Mouse (Mus musculus): ENCODE measurements at regions not wholly inside any gene's neighbourhood (a gene's known extent, or its start where the extent isn't known, plus 50 kb on each side); places are given as distances from the start of the nearest gene placed in this dataset.

DNA sequence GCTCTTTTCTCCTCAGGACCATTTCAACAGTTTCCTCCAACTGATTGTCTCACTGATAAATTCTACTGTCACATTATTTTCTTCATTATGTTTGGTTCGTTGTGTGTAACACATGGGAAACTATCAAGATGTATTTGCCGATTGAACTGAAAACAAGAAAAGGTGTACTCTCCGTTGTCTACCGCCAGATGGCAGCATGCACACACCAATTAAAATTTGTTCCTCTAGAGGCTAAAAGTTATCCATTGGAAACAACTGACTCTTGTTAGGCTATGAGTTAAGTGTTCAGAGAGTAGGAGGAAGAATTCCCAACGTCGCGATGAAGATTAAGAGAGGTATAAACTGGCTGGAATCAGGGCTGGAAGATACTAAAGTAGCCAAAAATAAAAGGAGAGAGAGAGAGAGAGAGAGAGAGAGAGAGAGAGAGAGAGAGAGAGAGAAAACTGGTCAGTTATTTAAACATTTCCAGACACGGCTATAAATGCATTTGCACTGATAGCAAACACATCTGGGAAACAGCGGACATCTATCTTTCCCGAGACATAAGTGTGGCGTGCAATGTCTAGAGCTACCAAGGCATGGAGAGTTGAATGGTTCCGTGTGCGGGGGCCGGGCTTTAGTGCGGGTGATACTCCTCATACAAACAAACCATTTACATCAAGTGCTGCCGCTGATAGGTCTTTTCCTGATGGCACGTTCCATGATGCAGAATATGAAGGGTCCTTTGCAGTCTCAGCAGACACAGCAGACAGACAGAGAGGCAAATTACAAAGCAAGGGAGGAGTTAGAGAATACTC lies 470.3 kb downstream of the Kcnj2 start:
- H3K27me3 ChIP-seq: no peaks in the 10 kb centered on the region
- H3K4me1 ChIP-seq (replicated peaks): no peaks in the 10 kb centered on the region
- no peak overlapping the region for H3K4me3 ChIP-seq (replicated peaks)
- no peak for ATAC-seq (ENCODE audit: insufficient read depth)
- no peaks in the 10 kb centered on the region for H3K9me3 ChIP-seq (replicated peaks)
- H3K4me2 ChIP-seq: no peak overlapping the region
- no peak overlapping the region for H3K27ac ChIP-seq (replicated peaks)
- WGBS (ENCODE audit: insufficient replicate concordance): 41% methylated on average over 17 of the region's 17 CpGs
- no peak overlapping the region for H3K9ac ChIP-seq
- no peaks in the 10 kb centered on the region for H3K36me3 ChIP-seq (replicated peaks)

DNA sequence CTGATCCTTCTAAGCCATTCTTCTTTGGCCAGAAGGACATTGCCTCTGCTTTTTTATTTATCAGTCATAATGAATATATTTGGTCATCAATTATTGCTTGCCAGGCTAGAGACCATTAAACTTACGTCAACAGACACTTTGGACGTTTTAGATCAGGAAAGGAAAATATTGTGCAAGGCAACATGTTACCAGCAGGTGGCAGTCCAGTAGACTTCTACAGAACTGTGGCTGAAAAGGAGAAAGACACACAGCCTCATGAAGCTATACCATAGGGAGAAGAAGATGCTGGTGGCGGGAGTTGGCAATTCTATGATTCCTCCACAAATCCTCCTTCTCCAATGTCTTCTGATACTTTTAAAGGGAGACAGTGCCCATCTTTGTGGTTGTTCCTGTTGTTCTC lies 471.7 kb downstream of the Kcnj2 start:
- no peak overlapping the region for H3K27ac ChIP-seq (replicated peaks)
- WGBS (ENCODE audit: insufficient replicate concordance): 8% methylated on average over 3 of the region's 3 CpGs
- no peaks in the 10 kb centered on the region for H3K27me3 ChIP-seq
- ATAC-seq (ENCODE audit: insufficient read depth): no peak
- no peak overlapping the region for H3K9ac ChIP-seq
- H3K4me2 ChIP-seq: no peak overlapping the region
- no peaks in the 10 kb centered on the region for H3K36me3 ChIP-seq (replicated peaks)
- H3K4me3 ChIP-seq (replicated peaks): no peak overlapping the region
- no peaks in the 10 kb centered on the region for H3K4me1 ChIP-seq (replicated peaks)
- no peaks in the 10 kb centered on the region for H3K9me3 ChIP-seq (replicated peaks)

DNA sequence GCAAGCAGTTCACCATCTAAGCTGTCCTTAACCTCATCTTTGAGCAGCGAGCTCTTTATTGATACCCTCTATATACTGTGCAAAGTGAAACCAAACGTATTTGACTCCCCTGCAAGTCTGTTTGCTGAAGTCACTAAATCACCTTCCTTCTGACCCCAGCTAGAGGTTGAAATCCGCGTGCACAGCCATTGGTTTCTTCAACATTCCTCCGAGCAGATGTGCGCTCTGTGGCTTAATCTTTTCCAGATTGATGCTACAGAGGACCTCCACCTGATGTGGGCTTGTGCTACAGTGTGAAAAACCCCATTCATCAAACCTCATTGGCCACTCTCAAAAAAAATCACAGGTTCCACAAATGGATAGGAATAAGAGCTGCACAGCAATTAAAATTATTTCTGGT lies 474.0 kb downstream of the Kcnj2 start:
- Histone ChIP-seq H3K4me2 (no peak overlapping the region), H3K9ac (no peak overlapping the region), H3K36me3 (replicated peaks) (no peaks in the 10 kb centered on the region), H3K9me3 (replicated peaks) (no peaks in the 10 kb centered on the region), H3K4me3 (replicated peaks) (no peak overlapping the region), H3K4me1 (replicated peaks) (no peaks in the 10 kb centered on the region), H3K27me3 (no peaks in the 10 kb centered on the region), H3K27ac (replicated peaks) (no peak overlapping the region)
- no peak for ATAC-seq (ENCODE audit: insufficient read depth)
- WGBS (ENCODE audit: insufficient replicate concordance): 55% methylated on average over 6 of the region's 6 CpGs

DNA sequence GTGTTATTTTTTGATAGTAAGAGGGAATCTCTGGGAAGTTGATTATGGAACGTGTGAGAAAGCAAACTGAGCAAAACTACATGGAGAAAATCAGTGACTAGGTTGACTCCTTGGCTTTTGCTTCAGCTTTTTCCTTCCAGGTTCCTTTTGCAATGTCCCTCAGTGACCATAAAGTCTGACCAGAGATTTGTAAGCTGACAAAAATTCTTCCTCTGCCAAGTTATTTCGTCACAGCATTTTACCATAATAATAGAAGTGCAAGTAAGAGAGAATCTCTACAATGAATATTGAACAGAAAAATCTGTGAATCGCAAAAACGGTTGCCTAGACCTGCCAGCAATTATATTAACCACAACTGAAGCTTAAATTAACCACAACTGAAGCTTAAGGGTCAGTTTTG lies 479.3 kb downstream of the Kcnj2 start:
- Histone ChIP-seq H3K9ac (no peak overlapping the region), H3K4me3 (replicated peaks) (no peak overlapping the region), H3K36me3 (replicated peaks) (no peaks in the 10 kb centered on the region), H3K4me2 (no peak overlapping the region), H3K4me1 (replicated peaks) (no peaks in the 10 kb centered on the region), H3K27ac (replicated peaks) (no peak overlapping the region), H3K27me3 (no peaks in the 10 kb centered on the region), H3K9me3 (replicated peaks) (no peaks in the 10 kb centered on the region)
- 46% methylated on average over 4 of the region's 4 CpGs for WGBS (ENCODE audit: insufficient replicate concordance)
- ATAC-seq (ENCODE audit: insufficient read depth): no peak

DNA sequence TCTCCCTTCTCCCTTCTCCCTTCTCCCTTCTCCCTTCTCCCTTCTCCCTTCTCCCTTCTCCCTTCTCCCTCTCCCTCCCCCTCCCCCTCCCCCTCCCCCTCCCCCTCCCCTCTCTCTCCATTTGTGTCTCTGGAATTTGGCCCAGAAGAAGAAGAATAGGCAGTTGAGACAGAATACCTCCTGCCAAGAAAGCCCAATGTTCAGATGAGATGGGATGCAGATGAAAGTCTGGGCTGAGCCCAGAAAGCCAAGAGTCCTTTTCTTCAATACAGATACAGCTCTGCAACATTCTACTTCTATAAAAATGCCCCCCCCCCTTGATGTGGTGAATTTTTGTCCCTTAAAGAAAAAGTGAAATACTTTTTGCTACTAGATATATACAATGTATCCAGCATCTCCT lies 489.2 kb downstream of the Kcnj2 start:
- H3K4me3 ChIP-seq (replicated peaks): no peak overlapping the region
- ATAC-seq (ENCODE audit: insufficient read depth): no peak
- no peaks in the 10 kb centered on the region for H3K4me1 ChIP-seq (replicated peaks)
- no peak overlapping the region for H3K9ac ChIP-seq
- H3K27ac ChIP-seq (replicated peaks): no peak overlapping the region
- no peak overlapping the region for H3K4me2 ChIP-seq
- H3K36me3 ChIP-seq (replicated peaks): no peaks in the 10 kb centered on the region
- H3K9me3 ChIP-seq (replicated peaks): no peaks in the 10 kb centered on the region
- H3K27me3 ChIP-seq: no peaks in the 10 kb centered on the region

DNA sequence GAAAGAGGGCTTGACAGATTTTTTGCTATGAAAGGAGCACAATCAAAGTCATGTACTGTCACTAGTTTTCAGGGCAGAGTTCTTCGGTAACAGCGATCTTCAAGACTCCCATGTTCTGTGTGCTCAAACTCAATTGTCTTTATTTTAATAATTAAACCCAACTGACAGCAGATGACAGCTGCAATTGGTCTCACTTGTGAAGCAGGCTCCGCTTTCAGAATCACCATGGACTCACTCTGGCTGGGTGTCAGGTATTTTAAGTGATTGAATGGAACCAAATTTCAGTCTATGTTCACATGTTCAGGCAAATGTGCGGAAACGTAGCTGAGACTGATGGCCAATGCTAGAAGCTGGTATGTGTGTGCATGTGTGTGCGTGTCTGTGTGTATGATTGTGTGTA lies 489.7 kb downstream of the Kcnj2 start:
- WGBS (ENCODE audit: insufficient replicate concordance): 70% methylated on average over 6 of the region's 6 CpGs
- Histone ChIP-seq H3K27me3 (no peaks in the 10 kb centered on the region), H3K9me3 (replicated peaks) (no peaks in the 10 kb centered on the region), H3K4me2 (no peak overlapping the region), H3K4me1 (replicated peaks) (no peaks in the 10 kb centered on the region), H3K27ac (replicated peaks) (no peak overlapping the region), H3K9ac (no peak overlapping the region), H3K36me3 (replicated peaks) (no peaks in the 10 kb centered on the region), H3K4me3 (replicated peaks) (no peak overlapping the region)
- no peak for ATAC-seq (ENCODE audit: insufficient read depth)

DNA sequence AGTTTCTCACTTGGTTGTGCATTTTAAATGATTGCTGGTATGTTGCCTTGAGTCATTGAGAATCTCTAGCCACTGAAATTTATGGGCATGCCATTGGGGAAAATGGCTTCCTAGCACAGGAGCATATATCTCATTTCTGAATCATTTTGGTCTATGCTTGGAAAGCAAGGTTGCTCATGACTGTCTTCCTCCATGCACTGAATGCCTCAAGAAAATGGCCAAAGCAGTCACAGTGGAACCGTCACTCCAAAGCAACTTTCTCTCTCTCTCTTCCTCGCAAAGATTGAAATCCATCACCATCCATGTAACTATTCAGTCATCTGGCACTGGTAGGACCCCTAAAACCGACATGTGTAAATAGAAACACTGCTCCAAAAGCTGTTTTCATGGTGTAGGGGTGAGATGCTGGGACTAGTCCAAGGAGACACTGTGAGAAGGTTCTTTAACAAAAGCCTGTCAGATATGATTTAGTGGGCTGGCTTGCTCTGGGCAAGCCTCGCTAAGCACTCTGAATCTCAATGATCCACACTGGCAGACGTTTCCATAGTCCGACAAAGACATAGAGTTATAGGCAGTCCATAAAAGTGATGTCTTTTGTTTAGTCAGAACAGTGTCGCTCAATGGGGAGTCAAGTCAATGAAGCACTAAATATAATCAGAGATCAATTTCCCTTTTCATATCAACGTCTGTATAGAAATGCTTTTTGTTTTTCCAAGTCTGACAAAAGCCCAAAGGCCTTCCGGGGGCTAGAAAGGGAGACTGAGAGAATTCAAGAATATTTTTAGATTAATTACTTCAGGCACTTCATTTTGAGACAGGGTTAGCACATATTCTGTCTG lies 492.6 kb downstream of the Kcnj2 start:
- no peaks in the 10 kb centered on the region for H3K9me3 ChIP-seq (replicated peaks)
- 58% methylated on average over 9 of the region's 9 CpGs for WGBS (ENCODE audit: insufficient replicate concordance)
- ATAC-seq (ENCODE audit: insufficient read depth): no peak

DNA sequence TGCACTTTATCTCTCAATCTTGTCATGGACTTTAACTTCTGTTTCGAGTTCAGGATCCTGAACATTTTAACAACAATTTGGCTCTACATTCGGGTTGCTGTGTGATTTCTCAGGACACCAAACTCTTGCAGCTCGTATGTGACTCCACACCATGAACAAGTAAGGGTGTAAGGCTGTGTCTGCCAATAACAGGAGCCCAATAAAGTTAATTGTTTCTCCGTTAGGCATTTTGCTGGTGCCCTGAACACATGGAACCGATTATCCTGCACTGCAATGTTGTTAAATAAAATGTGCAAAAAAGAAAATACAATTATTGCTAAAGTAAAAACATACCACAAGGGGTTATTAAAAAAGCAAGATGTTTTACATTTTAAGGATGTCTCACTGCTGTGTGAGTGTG lies 497.2 kb downstream of the Kcnj2 start:
- H3K4me1 ChIP-seq (replicated peaks): no peaks in the 10 kb centered on the region
- H3K9ac ChIP-seq: no peak overlapping the region
- no peaks in the 10 kb centered on the region for H3K36me3 ChIP-seq (replicated peaks)
- H3K27me3 ChIP-seq: no peaks in the 10 kb centered on the region
- H3K4me2 ChIP-seq: no peak overlapping the region
- WGBS (ENCODE audit: insufficient replicate concordance): 51% methylated on average over 5 of the region's 5 CpGs
- ATAC-seq (ENCODE audit: insufficient read depth): no peak
- no peaks in the 10 kb centered on the region for H3K9me3 ChIP-seq (replicated peaks)
- no peak overlapping the region for H3K27ac ChIP-seq (replicated peaks)
- no peak overlapping the region for H3K4me3 ChIP-seq (replicated peaks)

More for the DNA sequence above, 492.6 kb downstream of the Kcnj2 start:
- H3K27ac ChIP-seq (replicated peaks): no peak overlapping the region
- no peak overlapping the region for H3K4me2 ChIP-seq
- H3K4me1 ChIP-seq (replicated peaks): no peaks in the 10 kb centered on the region
- H3K27me3 ChIP-seq: no peaks in the 10 kb centered on the region
- H3K36me3 ChIP-seq (replicated peaks): no peaks in the 10 kb centered on the region
- H3K4me3 ChIP-seq (replicated peaks): no peak overlapping the region
- no peak overlapping the region for H3K9ac ChIP-seq

DNA sequence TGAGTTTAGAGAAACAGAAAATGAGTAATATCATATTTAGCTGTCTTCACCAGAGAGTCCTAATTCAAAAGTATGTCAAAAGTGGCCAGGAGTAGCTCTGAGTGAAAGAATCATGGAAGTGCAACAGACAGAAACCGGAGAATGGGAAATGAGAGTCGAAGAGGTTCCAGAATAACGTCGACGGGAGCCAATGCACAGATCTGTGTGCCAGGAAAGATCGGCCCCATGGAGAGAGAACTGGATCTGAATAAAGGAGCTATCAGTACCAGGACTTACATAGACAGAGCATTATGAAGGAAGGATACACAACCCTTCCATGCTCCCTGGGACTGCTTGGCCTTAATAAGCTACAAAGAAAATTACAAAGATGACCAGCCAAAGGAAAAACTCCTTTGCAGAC lies 502.1 kb downstream of the Kcnj2 start:
- no peaks in the 10 kb centered on the region for H3K36me3 ChIP-seq (replicated peaks)
- no peak overlapping the region for H3K4me2 ChIP-seq
- H3K27me3 ChIP-seq: no peaks in the 10 kb centered on the region
- H3K4me1 ChIP-seq (replicated peaks): no peaks in the 10 kb centered on the region
- H3K9ac ChIP-seq: no peak overlapping the region
- H3K4me3 ChIP-seq (replicated peaks): no peak overlapping the region
- H3K9me3 ChIP-seq (replicated peaks): no peaks in the 10 kb centered on the region
- H3K27ac ChIP-seq (replicated peaks): no peak overlapping the region
- WGBS (ENCODE audit: insufficient replicate concordance): 72% methylated on average over 6 of the region's 6 CpGs
- no peak for ATAC-seq (ENCODE audit: insufficient read depth)

DNA sequence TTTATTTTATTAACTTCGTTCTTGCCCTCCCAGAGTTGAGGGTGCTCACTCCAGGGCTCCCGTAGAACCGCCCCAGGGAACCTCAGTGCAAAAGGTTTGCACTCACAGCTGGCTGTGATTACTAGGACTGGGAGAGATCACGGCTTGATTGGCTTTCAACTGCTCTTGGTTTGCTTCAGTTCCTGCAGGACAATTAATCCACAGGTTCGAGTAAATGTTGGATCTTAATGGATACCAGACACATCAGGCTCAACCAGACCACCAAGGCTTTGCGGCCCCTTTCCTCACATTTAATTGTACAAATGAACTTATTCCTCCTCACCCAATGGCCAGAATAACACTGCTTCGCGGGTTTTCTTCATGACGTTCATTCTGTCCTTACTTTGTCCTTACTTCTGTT lies 502.9 kb downstream of the Kcnj2 start:
- H3K4me1 ChIP-seq (replicated peaks): no peaks in the 10 kb centered on the region
- H3K9ac ChIP-seq: no peak overlapping the region
- no peak overlapping the region for H3K27ac ChIP-seq (replicated peaks)
- ATAC-seq (ENCODE audit: insufficient read depth): no peak
- 65% methylated on average over 9 of the region's 9 CpGs for WGBS (ENCODE audit: insufficient replicate concordance)
- H3K36me3 ChIP-seq (replicated peaks): no peaks in the 10 kb centered on the region
- no peaks in the 10 kb centered on the region for H3K27me3 ChIP-seq
- H3K4me2 ChIP-seq: no peak overlapping the region
- no peak overlapping the region for H3K4me3 ChIP-seq (replicated peaks)
- no peaks in the 10 kb centered on the region for H3K9me3 ChIP-seq (replicated peaks)

DNA sequence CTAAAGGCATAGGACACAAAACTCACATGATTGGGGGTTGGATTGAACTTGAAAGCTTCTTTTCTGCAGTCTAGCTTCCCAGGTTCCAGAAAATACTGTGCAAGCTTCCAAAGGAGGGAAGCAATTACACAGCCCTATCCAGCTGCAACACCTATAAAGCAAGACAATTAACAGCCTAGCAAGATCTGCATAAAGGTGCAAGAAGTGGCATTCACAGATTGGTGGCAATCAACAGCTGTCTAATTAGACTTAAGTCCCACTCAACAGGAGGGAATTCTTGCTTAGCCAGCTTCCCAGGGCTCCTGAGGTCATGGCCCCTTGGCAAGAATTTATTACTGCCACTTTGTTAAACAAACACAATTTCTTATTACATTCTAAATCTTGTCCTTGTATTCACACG lies 511.9 kb downstream of the Kcnj2 start:
- no peak overlapping the region for H3K4me2 ChIP-seq
- H3K9me3 ChIP-seq (replicated peaks): no peaks in the 10 kb centered on the region
- no peak for ATAC-seq (ENCODE audit: insufficient read depth)
- no peak overlapping the region for H3K4me3 ChIP-seq (replicated peaks)
- H3K36me3 ChIP-seq (replicated peaks): no peaks in the 10 kb centered on the region
- no peak overlapping the region for H3K27ac ChIP-seq (replicated peaks)
- no peaks in the 10 kb centered on the region for H3K27me3 ChIP-seq
- WGBS (ENCODE audit: insufficient replicate concordance): 26% methylated on average over 1 of the region's 1 CpGs
- no peaks in the 10 kb centered on the region for H3K4me1 ChIP-seq (replicated peaks)
- no peak overlapping the region for H3K9ac ChIP-seq
